Mouse (Mus musculus) CD4-positive, CD25-positive, alpha-beta regulatory T cell, adult 2 months (primary cell): Measurements from ENCODE around the gene Col4a2.

Experiments used
- DNase-seq: peaks from one replicate; pipeline ENCODE4 v3.0.0-alpha.2; 2012; ENCODE audit warnings: low read depth, low spot score

The Col4a2 gene

DNA sequence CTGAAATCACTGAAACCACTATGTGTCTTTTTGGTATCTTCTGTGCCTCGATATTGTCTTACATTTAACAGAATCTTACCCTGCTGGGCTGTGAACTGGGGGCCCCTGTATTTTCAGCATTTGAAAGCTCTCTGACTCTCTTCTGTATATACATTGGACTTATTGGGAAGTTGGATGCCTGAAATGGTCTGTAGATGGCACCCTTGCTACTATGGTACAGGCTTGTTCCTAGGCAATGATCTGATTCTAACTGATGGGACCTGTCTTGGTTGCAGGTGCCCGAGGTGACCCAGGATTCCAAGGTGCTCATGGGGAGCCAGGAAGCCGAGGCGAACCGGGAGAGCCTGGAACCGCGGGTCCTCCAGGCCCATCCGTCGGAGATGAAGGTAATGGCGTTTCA is 102.5 kb downstream of the Col4a2 start:
- DNase-seq: peak; percentile 26

DNA sequence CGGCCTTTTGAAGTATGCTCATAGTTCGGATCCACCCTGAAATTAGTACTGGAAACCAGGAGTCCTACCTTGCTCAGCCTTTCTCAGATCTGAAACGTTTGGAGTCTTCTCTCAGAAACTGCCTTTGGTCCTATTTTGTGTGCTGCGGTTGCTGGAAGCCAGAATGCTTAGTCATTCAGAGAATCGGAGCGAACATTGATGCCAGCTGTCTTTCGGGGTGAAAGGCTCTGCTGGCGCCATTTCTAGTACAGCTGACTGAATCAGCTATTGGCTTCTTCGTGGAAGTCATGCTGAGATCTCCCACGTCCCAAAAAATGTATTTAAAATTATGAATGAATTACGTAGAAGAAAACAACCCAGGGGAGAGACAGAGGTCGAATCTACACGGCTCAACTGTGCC is 105.2 kb downstream of the Col4a2 start:
- DNase-seq: no peak

DNA sequence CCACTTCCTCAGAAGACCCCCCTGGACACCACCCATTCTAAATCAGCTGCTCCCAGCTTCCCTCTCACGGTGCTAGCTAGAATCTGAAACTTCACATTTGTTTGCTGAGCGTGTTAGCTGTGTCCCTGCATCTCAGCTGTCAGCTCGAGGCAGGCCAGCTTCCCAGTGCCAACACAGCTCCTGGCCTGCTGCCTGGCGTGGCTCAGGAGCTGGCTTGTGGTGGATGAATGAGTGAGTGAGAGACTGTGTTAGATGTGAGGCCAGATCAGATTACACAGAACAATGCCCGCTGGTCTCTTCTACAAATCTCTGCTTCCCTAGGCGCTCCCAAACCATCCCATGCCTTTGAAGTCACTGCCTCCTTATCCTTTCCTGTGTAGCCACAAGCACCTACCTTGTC is 106.6 kb downstream of the Col4a2 start:
- no peak for DNase-seq

DNA sequence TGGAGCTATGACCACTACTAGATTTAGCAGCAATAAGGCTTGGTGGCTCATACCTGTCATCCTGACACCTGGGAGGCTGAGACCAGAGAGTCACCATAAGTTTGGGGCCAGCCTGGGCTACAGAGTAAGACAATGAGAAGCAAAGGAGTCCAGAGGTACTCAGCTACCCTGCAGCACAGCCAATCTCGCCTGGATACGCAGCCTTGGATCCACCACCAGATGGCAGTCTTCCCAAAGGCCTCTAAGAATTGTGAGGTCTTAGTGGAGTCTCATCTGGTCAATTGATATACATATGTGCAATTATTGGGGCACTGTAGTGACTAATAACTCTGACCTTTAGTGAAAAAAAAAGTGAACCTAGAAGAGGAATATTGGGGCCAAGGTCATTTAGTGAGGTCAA is 107.0 kb downstream of the Col4a2 start:
- peak; percentile 74 for DNase-seq

DNA sequence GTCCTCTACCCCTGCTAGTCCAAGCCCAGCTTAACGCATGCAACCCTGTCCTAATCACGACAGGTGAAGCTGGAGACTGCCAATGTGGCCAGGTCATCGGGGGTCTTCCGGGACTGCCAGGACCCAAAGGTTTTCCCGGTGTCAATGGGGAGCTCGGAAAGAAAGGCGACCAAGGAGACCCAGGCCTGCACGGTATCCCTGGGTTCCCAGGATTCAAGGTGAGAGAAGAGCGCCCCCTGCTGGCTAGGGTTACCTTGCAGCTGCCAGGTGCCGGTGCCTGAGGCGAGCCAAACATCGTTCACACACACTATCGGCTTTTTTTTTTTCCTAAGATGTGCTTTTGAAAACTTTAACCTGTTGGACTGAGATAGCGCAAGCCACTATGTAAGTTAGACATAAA is 108.5 kb downstream of the Col4a2 start:
- peak; percentile 62 for DNase-seq

DNA sequence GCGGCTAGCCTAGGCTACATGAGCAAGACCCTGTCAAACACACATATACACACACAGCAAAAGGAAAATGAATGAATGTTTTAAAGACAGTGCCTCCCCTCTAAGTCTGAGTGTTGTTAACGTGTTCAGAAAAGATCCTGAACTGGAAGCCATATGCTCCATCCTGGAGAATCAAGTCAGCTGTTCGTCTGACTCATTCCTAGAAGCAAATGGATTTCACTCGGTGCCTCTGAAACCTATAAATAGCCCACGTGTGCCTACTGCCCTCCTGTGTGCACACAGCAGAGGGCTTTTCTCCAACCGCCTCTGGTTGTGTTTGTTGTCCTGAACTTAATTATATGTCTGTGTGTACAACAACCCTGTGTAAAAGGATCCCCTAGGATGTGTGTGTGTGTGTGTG is 109.4 kb downstream of the Col4a2 start:
- no peak for DNase-seq

DNA sequence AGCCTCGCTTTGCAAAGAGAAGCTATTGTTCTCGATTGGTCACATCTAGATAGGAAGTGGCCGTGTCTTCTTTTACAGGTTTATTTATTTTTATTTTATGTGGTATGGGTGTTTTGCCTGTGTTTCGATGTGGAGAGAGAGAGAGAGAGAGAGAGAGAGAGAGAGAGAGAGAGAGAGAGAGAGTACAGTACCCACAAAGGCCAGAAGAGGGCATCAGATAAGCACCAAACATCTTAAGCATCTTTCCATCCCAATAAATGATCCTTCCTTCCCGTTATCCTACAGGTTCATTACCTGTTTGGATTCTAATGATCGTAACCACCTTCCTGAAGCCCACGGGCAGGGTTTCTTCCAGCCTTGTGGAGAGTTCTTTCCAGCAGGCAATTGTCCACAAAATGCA is 110.5 kb downstream of the Col4a2 start:
- DNase-seq: peak; percentile 14

DNA sequence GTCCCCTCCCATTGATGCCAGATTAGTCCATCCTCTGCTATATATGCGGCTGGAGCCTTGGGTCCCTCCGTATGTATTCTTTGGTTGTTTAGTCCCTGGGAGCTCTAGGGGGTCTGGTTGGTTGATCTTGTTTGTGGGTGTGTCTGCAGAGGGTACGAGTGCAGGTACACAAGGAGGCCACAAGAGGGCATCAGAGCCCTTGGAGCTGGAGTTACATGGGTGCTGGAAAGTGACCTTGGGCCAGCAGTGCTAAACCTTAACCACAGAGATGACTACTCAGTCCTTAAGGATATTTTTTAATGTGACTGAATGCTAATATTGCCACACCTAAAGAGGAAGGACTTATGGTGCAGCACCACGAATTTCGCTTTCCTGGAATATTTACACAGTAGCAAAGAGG is 118.1 kb downstream of the Col4a2 start:
- DNase-seq: peak; percentile 43

DNA sequence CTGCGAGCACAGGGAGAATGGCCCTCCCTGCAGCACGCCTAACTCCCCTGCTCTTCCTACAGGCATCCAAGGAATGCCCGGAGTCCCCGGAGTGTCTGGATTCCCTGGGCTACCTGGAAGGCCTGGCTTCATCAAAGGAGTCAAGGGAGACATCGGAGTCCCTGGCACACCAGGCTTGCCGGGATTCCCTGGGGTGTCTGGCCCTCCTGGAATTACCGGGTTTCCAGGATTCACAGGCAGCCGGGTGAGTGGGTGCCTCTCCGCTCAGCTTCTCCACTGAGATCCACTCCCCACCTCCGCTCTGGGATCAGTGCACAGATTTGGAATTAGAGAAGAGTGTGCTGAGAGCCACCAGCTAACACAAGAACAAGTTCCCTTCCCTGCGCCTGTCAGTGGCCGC is 125.3 kb downstream of the Col4a2 start:
- no peak for DNase-seq

DNA sequence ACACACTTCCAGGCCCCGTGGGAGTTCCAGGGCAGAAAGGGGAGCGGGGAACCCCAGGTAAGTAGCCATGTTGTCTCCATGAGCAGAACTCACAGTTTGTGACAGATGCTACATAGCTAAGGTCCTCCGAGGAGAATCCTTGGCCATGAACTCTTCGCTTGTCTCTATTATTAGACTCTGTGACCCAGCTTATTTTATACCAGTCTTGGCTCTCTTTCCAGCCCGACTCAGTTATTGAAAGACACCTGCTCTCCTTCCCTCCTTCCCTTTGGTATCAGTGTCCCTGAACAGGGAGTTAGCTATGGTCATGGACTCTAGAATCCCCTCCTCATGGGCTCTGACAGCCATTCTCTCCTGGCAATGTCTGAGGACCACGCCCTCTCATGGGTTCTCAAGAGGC is 128.7 kb downstream of the Col4a2 start:
- no peak for DNase-seq

DNA sequence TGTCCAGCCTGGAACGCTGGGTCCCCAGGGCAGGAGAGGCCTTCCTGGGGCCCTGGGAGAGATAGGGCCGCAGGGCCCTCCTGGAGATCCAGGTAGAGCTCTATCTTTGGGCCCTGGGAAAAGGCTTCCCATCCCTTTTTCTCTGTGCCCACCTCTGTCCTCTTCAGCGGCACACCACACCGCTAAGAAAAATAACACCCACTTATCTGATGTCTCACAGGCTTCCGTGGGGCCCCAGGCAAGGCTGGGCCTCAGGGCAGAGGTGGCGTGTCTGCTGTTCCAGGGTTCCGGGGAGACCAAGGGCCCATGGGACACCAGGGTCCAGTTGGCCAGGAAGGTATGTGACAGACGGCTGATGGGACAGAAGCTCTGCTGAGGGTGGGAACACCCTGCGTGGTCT is 131.0 kb downstream of the Col4a2 start:
- DNase-seq: no peak

DNA sequence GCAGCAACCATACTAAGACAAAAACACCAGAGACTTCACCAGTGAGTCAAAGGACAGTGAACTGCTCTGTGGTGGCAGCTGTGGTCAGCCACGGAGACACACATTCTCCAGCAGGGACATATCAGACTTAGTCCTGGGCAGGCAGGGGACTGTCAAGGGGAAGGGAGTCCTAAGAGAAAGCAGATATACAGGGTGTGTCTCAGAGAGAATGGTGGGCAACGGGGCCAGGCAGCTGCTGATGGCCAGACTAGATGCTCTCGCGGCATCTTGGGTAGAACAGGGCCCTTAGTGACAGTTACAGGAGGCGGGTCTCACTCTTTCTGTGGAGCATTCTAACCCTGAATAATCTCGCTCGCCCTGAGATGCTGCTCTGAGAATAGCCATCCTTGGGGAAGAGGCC is 131.6 kb downstream of the Col4a2 start:
- no peak for DNase-seq

DNA sequence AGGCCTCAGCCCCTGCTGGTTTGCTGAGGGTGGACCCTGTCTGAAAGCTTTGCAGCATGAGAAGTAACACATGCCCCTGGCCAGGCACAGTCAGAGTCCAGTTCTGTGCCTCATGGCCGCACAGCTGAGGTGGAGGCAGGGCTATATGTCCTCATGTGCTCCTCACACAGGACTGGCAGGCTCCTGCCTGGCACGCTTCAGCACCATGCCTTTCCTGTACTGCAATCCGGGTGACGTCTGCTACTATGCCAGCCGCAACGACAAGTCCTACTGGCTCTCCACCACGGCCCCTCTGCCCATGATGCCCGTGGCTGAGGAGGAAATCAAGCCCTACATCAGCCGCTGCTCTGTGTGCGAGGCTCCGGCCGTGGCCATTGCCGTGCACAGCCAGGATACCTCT is 133.2 kb downstream of the Col4a2 start:
- DNase-seq: no peak

DNA sequence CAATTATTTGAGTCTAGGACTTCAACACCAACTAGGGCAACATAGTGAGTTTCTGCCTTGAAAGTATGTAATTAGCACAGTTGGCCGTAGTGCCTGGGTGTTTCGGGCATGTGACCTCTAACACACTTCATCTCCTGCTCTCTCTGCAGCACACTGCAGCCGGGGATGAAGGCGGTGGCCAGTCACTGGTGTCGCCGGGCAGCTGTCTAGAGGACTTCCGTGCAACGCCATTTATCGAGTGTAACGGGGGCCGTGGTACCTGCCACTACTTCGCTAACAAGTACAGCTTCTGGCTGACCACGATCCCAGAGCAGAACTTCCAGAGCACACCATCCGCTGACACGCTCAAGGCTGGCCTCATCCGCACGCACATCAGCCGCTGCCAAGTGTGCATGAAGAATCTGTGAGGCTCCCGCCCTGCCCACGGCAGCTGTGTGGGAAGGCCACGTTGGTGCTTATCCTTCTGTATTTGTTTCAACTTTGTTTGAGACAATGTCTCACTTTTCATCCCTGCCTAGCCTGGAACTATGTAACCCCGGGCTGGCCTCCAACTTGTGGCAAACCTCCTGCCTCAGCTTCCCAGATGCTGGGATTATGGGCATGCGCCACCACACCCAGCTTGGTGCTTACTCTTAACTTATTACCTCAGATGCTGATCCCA is 135.4 kb downstream of the Col4a2 start:
- DNase-seq: no peak

DNA sequence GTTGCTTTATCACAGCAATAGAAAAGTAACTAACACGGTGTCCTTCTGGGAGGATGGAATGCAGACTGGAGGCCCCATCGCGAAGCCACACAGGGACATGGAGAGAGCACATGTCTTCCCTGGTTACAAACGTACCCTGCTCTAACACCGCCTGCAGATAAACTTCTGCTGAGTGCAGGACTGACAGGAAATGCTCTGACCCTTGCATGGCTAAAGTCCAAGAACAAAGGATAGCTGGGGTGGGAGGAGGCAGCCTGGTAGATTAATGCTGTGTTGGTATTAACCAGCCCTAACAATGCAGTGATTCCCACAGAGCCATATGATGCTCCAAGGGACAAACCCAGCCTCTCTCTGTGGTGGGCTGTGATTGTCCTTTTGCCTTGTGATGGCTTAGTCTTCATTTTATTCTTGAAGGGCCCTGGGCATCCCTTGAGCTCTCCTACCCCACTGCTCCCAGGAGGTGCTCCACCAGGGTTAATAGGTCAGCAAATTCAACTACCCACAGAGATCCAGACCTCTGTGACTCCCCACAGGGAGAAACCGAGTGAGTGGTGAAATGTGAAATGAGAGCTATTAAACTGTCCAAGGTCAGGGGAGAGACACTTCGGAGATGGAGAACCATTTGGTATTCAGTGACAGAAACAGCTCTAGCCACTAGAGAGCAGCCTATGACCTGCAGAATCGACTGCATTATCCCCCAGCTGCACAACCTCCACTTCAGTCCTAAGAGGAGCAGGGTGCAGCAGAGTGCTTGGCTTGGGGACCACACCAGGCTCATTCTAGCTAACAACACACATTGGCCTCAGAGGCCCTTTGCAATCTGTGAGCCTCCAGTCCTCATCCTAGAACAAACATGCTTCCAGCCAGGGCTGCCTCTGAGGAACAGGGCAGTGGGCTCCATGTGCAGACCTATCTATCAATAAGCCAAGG is 137.8 kb downstream of the Col4a2 start:
- peak; percentile 40 for DNase-seq

DNA sequence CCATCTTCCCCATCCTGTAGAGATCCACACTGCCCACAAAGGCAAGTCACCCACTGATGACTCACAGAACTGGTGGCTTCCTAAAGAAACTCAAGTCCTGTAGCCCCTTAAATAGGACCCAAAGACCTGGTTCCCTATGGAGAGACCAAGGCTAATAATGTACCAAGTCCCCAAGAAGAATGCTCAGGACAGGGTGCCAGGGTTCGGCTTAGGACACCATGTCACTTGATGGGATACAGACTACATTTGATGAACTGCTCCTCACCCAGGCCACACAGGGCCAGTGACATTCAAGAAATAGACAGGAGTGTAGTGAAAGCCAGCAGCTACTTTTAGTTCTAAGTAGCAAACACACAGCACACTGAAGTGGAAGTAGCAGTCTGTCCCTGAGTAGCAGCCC is 139.5 kb downstream of the Col4a2 start:
- no peak for DNase-seq

DNA sequence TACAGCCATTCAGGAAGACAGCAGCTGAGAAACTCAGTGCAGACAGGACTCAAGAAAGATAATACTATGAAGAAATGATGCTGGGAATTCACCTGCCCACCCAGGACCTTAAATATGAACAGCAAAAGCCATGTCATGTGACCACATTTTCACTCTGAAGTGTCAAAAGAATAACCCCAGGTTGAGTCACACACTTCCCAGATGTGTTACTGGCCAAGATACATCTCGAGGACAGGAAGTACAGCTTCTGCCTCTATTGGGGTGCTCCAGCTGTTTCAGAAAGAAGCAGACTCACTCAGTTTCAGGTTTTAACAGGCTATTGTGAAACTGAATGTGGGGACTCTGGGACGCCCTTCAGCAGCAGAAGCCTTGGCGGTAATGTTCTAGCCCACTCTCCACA is 140.0 kb downstream of the Col4a2 start:
- peak; percentile 27 for DNase-seq

DNA sequence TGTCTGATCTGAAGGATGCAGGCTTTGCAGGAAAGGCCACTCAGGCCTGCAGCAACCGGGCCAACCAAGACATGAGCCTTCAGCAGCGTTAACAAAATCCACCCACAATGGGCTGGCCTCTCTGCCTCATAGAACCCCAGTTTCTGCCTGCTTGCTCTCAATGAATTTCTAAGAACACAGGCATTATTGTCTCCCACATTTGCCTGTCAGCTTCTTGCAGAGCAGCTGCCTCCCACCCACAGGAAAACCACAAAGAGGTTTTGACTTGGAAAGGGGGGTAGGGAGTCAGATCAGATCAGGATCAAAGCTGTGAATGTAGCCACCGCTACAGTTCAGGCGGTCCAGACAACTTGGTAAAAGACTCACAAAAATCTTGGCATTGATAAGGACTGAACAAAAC is 140.4 kb downstream of the Col4a2 start:
- DNase-seq: peak; percentile 10

DNA sequence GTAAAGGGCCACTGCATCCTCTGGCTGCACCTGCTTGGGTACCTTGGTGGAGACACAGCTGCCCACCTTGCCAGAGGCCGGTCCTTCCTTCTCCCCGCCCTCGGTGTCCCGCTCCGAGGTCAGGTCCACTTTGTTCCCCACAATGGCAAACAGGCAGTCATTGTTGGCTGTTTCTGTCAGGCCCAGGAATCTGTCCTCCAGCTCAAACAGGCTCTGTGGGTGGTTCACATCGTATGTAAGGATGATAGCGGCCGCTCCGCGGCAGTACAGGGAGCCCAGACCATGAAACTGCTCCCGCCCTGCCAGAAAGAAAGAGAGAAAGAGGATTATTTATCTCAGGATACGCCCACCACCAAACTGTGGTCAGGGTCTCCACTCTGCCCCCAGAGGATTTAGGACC is 141.6 kb downstream of the Col4a2 start:
- DNase-seq: no peak

DNA sequence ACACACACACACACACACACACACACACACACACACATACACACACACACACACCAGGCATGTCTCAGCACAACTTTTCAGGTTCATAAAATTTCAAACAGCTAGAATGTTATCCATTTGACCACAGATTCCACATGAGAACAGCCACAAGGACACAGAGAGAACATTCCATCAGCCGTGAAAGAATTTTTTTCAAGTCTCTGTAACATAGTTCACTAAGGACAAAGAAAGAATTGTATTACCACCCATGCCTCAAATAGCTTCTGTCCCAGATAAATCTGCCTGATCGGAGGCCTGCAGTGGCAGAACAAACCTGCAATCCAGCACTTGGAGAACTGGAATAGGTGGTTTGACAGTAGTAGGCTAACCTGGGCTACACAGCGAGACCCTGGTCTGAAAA is 144.7 kb downstream of the Col4a2 start:
- no peak for DNase-seq

DNA sequence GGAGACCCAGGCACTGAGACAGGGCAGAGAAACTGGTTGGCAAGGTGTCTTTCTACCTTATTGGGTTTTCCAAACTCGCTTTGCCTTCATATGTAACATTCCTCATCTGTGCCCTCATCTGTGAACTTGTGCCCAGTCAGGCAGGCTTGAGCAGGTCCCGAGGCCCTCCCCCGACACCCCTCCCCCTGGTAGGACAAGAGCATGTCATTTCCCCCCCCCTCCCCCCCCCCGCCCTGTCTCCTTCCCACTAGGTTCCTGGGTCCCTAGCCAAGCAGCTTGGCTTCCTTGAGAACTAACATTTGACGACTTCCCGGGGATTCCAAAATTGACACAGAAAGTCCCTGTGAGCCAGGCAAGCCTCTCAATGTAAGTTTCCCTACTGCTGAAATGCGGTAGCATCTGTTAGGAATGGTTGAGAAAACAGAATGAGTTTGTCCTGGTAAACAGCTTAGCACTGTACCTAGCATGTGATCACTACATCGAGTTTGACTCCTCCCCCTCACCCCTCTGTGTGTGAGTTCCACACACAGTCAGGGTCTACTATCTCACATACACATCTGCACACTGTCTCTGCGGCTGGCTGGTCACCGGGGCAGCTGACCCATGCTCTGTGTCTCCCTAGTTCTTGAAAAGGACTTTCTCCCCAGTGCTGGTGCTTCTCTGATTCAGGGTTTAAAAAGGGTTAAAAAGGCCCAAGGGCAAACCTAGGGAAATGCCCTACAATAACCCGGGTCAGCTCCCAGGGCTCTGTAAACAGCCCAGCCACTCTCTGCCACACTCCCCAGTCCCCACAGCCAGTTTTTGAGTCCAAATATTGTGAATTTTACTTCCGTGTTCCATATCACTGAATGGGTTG is 145.6 kb downstream of the Col4a2 start:
- no peak for DNase-seq

DNA sequence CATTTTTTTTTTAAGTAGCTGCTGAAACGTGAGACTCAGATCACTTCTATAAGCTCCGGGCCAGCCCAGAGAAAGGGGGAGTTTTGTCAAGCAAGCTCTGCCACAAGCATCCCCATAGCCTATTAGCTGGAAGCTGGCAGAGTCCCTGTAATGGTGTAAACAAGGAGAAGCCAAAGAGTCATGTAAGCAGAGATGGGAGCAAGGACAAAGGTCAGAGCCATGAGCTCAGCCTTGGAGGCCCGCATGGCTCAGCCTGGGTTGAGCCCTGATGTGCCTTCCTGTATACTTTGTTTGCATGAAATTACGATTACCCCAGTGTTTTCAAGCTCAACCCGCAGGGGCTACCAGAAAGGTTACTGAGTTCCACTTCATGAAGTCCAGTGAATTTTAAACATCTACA is 146.4 kb downstream of the Col4a2 start:
- DNase-seq: no peak
